Mouse (Mus musculus) embryo, embryonic 11.5 days (tissue): ENCODE data around the gene Eci1.
"Not testable (repeated sequence)": the region's sequence is repeated elsewhere in the genome, so short reads cannot be mapped to it uniquely, and the experiment has no call there.

Experiments used
- DNase-seq: peaks from one replicate; pipeline ENCODE4 v3.0.0-alpha.2; 2012; ENCODE audit warnings: low read depth, low spot score

The Eci1 gene

GRCm38 (mm10) chr17:24426471-24427169 is at the start of gene Eci1:
Gene Eci1 (plus strand): TSS chr17:24426641.
- DNase-seq: peak; percentile 87

- DNase-seq: no peak
These were observed 47.9 kb upstream of the Eci1 start for GRCm38 (mm10) chr17:24378496-24378895.

- no peak for DNase-seq
These were observed 42.7 kb upstream of the Eci1 start for GRCm38 (mm10) chr17:24383789-24384188.

DNA sequence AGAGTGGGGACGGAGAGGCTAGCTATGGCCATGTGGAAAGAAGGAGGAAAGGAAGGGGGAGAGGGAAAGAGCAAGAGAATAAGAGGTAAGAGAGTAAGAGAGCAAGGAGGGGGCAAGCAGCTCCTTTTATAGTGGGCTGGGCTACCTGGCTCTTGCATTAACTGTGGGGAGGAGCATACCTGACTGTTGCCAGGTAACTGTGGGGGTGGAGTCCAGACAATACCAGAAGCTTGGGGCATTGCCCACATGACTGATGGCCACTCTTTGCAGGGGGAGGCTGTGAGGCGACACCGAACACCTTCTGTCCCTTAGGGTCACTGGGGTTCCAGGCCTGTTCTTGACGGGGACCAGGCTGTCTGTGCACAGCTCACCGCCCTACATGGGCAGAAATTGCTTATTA is 37.7 kb upstream of the Eci1 start:
- DNase-seq: no peak

DNA sequence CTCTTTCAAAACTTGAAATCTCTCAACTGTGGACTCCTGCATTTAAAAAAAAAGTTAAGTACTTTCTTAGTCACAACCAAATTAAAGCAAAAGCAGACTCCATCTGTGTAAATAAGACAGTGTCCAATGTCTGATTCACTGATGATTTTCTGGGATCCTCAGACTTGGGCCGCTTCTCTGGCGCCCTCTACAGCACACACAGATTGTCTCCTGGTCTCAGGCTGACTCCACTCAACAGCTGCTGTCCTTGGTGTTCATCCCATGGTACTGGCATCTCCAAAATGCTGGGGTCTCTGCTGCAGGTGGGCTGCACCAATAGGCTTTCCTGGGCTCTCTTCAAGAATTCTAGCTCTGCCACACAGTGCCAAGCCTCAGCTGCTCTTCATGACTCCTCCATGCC is 36.6 kb upstream of the Eci1 start:
- DNase-seq: peak; percentile 36

- no peak for DNase-seq
These were observed 35.3 kb upstream of the Eci1 start for GRCm38 (mm10) chr17:24391149-24391548.

DNA sequence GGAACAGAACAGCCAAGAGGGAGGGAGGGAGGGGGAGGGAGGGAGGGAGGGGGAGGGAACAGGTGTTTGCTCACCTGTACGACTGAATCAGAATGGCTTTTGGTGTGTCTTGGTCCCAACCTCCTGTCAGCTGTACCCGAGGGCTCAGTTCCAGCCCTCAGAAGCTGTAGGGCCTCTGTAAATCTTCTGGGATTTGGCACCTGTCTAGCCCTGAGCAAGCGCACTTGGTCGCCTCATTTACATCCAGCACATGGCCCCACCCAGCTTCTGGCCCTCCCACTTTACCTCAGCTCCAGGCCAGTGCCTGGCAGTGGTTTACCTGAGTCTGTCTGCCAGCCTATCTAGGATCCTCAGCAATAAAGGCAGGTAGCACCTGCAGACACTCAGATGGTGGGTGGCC is 32.9 kb upstream of the Eci1 start:
- DNase-seq: no peak

DNA sequence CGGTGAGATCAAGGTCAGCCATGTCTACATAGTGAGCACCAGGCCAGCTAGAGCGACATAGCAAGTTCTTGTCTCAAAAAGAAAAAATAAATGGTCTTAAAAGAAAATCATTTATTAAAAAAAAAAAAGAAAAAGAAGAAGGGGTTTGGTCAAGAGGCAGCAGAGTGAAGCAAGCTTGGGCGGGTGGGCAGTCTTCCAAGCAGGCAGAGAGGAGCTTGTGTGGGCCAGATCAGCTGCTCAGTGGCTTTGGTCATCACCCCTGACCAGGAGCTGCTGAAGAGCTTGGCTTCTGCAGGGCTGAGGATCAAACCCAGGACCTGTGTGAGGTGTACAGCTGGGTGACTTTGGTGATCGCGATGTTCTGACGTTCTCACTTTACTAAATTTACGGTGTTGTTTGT is 32.0 kb upstream of the Eci1 start:
- no peak for DNase-seq

- no peak for DNase-seq
These were observed 24.1 kb upstream of the Eci1 start for GRCm38 (mm10) chr17:24402371-24402770.

DNA sequence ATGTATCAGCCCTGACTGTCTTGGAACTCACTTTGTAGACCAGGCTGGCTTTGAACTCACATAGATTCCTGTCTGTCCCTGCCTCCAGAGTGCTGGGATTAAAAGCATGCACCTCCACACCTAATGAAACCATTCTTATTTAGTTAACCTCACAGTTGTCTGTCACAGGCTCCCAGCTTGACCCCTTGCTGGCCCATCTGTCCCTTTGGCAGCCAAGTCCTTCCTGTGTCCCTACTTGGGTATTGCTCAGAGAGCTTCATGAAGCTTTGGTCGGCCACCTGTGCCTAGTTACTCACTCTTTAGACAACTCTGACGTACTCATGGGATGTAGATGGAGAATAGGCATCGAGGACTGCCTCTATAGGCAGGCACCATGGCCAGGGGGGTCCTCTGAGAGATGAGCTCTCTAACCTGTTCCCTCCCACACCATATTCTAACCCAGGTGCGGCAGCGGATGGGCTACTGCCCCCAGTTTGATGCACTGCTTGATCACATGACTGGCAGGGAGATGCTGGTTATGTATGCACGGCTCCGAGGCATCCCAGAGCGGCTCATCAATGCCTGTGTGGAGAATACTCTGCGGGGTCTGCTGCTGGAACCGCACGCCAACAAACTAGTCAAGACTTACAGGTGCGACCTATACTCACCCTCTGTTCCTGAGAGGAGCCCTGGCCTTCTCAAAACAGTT is 19.2 kb upstream of the Eci1 start:
- DNase-seq: no peak

GRCm38 (mm10) chr17:24413557-24414211 is 12.8 kb upstream of the Eci1 start:
- no peak for DNase-seq

GRCm38 (mm10) chr17:24414230-24414976 is 12.0 kb upstream of the Eci1 start, which contains the start of gene Rnps1:
Gene Rnps1 (plus strand): TSS chr17:24414565.
- peak; percentile 100 for DNase-seq

DNA sequence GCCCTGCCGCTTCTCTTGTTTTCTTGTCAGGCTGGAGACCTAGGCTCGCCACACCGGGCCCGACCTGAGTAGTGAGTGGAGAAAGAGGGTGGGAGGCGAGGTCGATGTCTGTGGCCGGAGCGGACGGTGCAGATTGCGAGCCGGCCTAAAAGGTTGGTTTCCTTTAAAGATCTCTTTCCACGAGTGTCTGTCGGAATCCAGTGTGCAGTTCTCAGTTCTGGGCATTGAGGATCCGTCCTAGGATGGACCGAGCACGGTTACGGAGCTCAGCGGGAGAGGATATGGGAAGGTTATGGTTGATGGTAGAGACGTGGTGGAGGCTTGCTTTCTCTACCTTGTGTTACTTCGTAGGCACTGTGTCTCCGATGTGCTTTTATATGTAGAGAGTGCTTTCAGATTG is 11.4 kb upstream of the Eci1 start:
- DNase-seq: no peak

- DNase-seq: no peak
These were observed 10.3 kb upstream of the Eci1 start for GRCm38 (mm10) chr17:24416051-24416652.

DNA sequence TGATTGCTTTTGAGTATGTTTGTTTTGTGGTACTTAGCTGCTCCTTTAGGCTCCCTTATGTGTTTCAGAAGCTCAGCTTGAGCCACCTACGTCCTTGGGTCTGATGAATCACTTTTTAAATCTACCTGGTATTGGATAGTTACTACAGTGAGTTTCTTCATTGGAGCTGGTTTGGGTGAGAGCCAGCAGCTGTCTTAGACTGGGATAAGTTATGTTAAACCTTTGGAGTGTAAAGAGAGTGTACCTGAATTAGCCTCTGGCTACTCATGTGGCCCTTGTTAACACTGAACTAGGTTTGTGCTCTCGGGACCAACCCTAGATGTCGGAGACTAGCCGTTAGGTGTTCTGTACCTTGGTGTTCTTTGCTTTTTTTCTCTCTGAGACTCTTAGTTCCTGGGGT is 3.3 kb upstream of the Eci1 start:
- DNase-seq: no peak

DNA sequence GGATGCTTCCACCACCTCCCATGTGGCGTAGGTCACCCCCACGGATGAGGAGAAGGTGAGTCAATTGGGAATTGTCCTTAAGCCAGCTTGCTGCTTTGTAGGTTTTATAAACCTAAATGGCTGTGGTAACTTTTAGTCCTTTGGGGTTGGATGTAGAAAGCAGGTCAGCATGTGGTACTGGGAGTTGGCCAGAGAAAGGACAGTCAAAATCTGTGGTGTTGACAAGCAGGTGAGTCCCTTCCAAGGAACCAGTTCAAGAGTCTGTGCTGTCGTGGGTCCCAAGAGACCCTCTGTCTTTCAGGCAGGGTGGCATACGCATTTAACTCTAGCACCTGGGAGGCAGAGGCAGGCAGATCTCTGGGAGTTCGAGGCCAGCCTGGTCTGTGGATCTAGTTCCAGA is 2.0 kb upstream of the Eci1 start:
- no peak for DNase-seq

DNA sequence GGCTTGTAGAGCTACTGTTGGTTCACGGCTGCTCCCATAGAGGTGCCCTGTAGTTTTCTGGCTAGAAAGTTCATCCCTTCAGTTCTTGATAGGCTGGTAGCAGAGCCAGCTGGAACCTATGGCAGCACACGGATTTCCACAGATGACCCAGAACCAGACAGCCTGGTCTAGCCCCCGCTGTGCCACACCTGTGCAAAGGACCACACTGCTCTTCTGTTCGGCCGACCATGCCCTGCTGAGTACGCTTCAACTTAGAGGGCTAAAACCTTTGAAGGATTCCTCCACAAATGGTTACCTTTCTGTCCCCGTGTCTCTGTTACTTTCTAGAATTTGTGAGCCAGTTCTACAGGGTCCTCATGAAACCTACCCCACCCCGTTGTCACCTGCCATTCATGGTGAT is 1.1 kb upstream of the Eci1 start:
- DNase-seq: not testable (repeated sequence)

- DNase-seq: no peak
These were observed 536 bp upstream of the Eci1 start for GRCm38 (mm10) chr17:24425905-24426304.

GRCm38 (mm10) chr17:24427170-24427557 is 723 bp downstream of the Eci1 start:
- no peak for DNase-seq

- DNase-seq: no peak
These were observed 3.0 kb downstream of the Eci1 start for GRCm38 (mm10) chr17:24429201-24429983.

DNA sequence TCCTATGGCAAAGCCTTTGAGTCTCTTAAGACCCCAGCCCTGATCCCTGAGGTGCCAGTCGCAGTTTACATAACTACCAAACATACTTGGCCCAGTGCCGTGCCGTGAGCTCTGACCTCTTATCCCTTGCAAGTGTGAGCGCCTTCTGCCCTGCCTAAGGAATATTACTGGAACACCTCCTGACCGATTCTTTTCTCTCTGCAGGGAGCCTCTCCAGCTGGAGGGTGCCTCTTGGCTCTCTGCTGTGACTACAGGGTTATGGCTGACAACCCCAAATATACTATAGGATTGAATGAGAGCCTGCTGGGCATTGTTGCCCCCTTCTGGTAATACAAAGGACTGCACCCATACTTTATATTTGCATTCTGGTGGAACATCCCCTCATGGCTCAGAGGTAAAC is 10.6 kb downstream of the Eci1 start:
- no peak for DNase-seq
